Mouse (Mus musculus): ENCODE data around the gene Prrg1. TPM values are rescaled to one million over a fixed set of nuclear protein-coding genes. Genes with fewer than 3 reads are reported as not detected.

Gene Prrg1
- total and polyA plus RNA-seq, 2 experiments from 2014 or later = 3.4 to 3.5 TPM

GRCm38 (mm10) chrX:78553399-78553798 lies 30.3 kb downstream of the Prrg1 start:
- H3K27me3 ChIP-seq (ENCODE audit: control insufficient read depth, insufficient read depth, low read length) = no peaks in the 10 kb centered on the region

GRCm38 (mm10) chrX:78552704-78553103 lies 31.0 kb downstream of the Prrg1 start:
- H3K27ac ChIP-seq (ENCODE audit: low read depth) = no peak overlapping the region
- no peak overlapping the region for H3K4me3 ChIP-seq (ENCODE audit: low read depth, low read length)
- H3K4me1 ChIP-seq (ENCODE audit: control insufficient read depth, insufficient read depth) = no peaks in the 10 kb centered on the region
- H3K36me3 ChIP-seq (replicated peaks; ENCODE audit: control insufficient read depth, insufficient read depth, low read length) = no peaks in the 10 kb centered on the region
- H3K27me3 ChIP-seq (ENCODE audit: control insufficient read depth, insufficient read depth, low read length) = no peaks in the 10 kb centered on the region
- H3K9me3 ChIP-seq (replicated peaks; ENCODE audit: control insufficient read depth, low read length) = no peaks in the 10 kb centered on the region
- ATAC-seq (ENCODE audit: insufficient read depth, low read depth) (no peak), DNase-seq (ENCODE audit: low spot score) (no peak)
- WGBS = 48% methylated on average over 1 of the region's 1 CpGs
- TF ChIP-seq CTCF (IDR thresholded peaks at IDR 0.05; ENCODE audit: low read depth) = no peak
- TF ChIP-seq EP300 (IDR thresholded peaks at IDR 0.05; ENCODE audit: low read depth) = no peak
- H3K4me2 ChIP-seq (ENCODE audit: low read depth, low read length) = no peak overlapping the region
- H3K9ac ChIP-seq (replicated peaks; ENCODE audit: low read depth, low read length) = no peak overlapping the region

More at GRCm38 (mm10) chrX:78553399-78553798, 30.3 kb downstream of the Prrg1 start:
- Histone ChIP-seq H3K4me3 (ENCODE audit: low read depth, low read length) (no peak overlapping the region), H3K27ac (ENCODE audit: low read depth) (no peak overlapping the region), H3K4me1 (ENCODE audit: control insufficient read depth, insufficient read depth) (no peaks in the 10 kb centered on the region), H3K9ac (replicated peaks; ENCODE audit: low read depth, low read length) (no peak overlapping the region), H3K9me3 (replicated peaks; ENCODE audit: control insufficient read depth, low read length) (no peaks in the 10 kb centered on the region), H3K36me3 (replicated peaks; ENCODE audit: control insufficient read depth, insufficient read depth, low read length) (no peaks in the 10 kb centered on the region), H3K4me2 (ENCODE audit: low read depth, low read length) (no peak overlapping the region)
- TF ChIP-seq CTCF (IDR thresholded peaks at IDR 0.05; ENCODE audit: low read depth) (no peak), EP300 (IDR thresholded peaks at IDR 0.05; ENCODE audit: low read depth) (no peak)
- no peak for DNase-seq (ENCODE audit: low spot score)
- WGBS = 80% methylated on average over 2 of the region's 2 CpGs
- no peak for ATAC-seq (ENCODE audit: insufficient read depth, low read depth)

DNA sequence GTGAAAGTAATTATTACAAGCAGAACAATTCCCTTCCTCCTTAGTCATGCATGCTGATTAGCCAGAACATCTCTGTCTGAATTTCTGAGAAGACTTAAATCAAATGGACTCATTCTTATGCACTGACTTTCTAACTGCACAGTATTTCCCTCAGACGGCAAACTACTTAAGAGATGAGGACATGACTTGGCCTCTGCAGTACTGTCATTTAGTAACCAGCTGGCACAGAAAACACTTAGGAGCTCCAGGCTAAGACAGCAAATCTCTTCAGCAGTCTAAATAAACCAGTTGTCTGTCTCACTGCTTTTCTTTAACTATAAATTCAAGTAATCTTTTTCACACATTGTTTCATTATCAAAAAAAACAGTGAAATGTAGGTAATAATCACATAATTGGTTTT lies 36.0 kb downstream of the Prrg1 start:
- Histone ChIP-seq H3K4me1 (ENCODE audit: control insufficient read depth, insufficient read depth) (no peaks in the 10 kb centered on the region), H3K9me3 (replicated peaks; ENCODE audit: control insufficient read depth, low read length) (no peaks in the 10 kb centered on the region), H3K36me3 (replicated peaks; ENCODE audit: control insufficient read depth, insufficient read depth, low read length) (no peaks in the 10 kb centered on the region), H3K4me3 (ENCODE audit: low read depth, low read length) (no peak overlapping the region), H3K27me3 (ENCODE audit: control insufficient read depth, insufficient read depth, low read length) (no peaks in the 10 kb centered on the region), H3K4me2 (ENCODE audit: low read depth, low read length) (no peak overlapping the region), H3K9ac (replicated peaks; ENCODE audit: low read depth, low read length) (no peak overlapping the region), H3K27ac (ENCODE audit: low read depth) (no peak overlapping the region)
- WGBS = 60% methylated on average over 1 of the region's 1 CpGs
- DNase-seq (ENCODE audit: low spot score) (no peak), ATAC-seq (ENCODE audit: insufficient read depth, low read depth) (no peak)
- no peak for TF ChIP-seq CTCF (IDR thresholded peaks at IDR 0.05; ENCODE audit: low read depth)
- no peak for TF ChIP-seq EP300 (IDR thresholded peaks at IDR 0.05; ENCODE audit: low read depth)

- ATAC-seq (ENCODE audit: insufficient read depth, low read depth) = no peak
- Histone ChIP-seq H3K4me3 (ENCODE audit: low read depth, low read length) (no peak overlapping the region), H3K4me2 (ENCODE audit: low read depth, low read length) (no peak overlapping the region), H3K9ac (replicated peaks; ENCODE audit: low read depth, low read length) (no peak overlapping the region), H3K9me3 (replicated peaks; ENCODE audit: control insufficient read depth, low read length) (no peaks in the 10 kb centered on the region), H3K27me3 (ENCODE audit: control insufficient read depth, insufficient read depth, low read length) (no peaks in the 10 kb centered on the region), H3K4me1 (ENCODE audit: control insufficient read depth, insufficient read depth) (no peaks in the 10 kb centered on the region), H3K27ac (ENCODE audit: low read depth) (no peak overlapping the region), H3K36me3 (replicated peaks; ENCODE audit: control insufficient read depth, insufficient read depth, low read length) (no peaks in the 10 kb centered on the region)
- no peak for TF ChIP-seq CTCF (IDR thresholded peaks at IDR 0.05; ENCODE audit: low read depth)
- DNase-seq (ENCODE audit: low spot score) = no peak
These were observed 44.0 kb downstream of the Prrg1 start for GRCm38 (mm10) chrX:78539734-78540133.

GRCm38 (mm10) chrX:78538632-78539316 lies 44.9 kb downstream of the Prrg1 start:
- Histone ChIP-seq H3K9ac (replicated peaks; ENCODE audit: low read depth, low read length) (no peak overlapping the region), H3K9me3 (replicated peaks; ENCODE audit: control insufficient read depth, low read length) (no peaks in the 10 kb centered on the region), H3K27me3 (ENCODE audit: control insufficient read depth, insufficient read depth, low read length) (no peaks in the 10 kb centered on the region), H3K4me2 (ENCODE audit: low read depth, low read length) (no peak overlapping the region), H3K27ac (ENCODE audit: low read depth) (no peak overlapping the region), H3K4me3 (ENCODE audit: low read depth, low read length) (no peak overlapping the region), H3K4me1 (ENCODE audit: control insufficient read depth, insufficient read depth) (no peaks in the 10 kb centered on the region), H3K36me3 (replicated peaks; ENCODE audit: control insufficient read depth, insufficient read depth, low read length) (no peaks in the 10 kb centered on the region)
- ATAC-seq (ENCODE audit: insufficient read depth, low read depth) = no peak
- no peak for DNase-seq (ENCODE audit: low spot score)
- no peak for TF ChIP-seq CTCF (IDR thresholded peaks at IDR 0.05; ENCODE audit: low read depth)
- 52% methylated on average over 2 of the region's 2 CpGs for WGBS

GRCm38 (mm10) chrX:78518301-78518700 lies 65.4 kb downstream of the Prrg1 start:
- H3K9me3 ChIP-seq (replicated peaks; ENCODE audit: control insufficient read depth, low read length) = no peaks in the 10 kb centered on the region
- no peaks in the 10 kb centered on the region for H3K36me3 ChIP-seq (replicated peaks; ENCODE audit: control insufficient read depth, insufficient read depth, low read length)
- DNase-seq (ENCODE audit: low spot score) = no peak
- no peaks in the 10 kb centered on the region for H3K27me3 ChIP-seq (ENCODE audit: control insufficient read depth, insufficient read depth, low read length)
- no peak for TF ChIP-seq CTCF (IDR thresholded peaks at IDR 0.05; ENCODE audit: low read depth)
- no peak for TF ChIP-seq EP300 (IDR thresholded peaks at IDR 0.05; ENCODE audit: low read depth)
- no peak overlapping the region for H3K4me2 ChIP-seq (ENCODE audit: low read depth, low read length)
- WGBS = 80% methylated on average over 2 of the region's 2 CpGs
- H3K4me1 ChIP-seq (ENCODE audit: control insufficient read depth, insufficient read depth) = no peaks in the 10 kb centered on the region
- H3K4me3 ChIP-seq (ENCODE audit: low read depth, low read length) = no peak overlapping the region
- no peak overlapping the region for H3K9ac ChIP-seq (replicated peaks; ENCODE audit: low read depth, low read length)
- ATAC-seq (ENCODE audit: insufficient read depth, low read depth) = no peak
- no peak overlapping the region for H3K27ac ChIP-seq (ENCODE audit: low read depth)
